Mouse (Mus musculus): ENCODE measurements around the gene Caln1. TPM values are rescaled to one million over a fixed set of nuclear protein-coding genes. Genes with fewer than 3 reads are reported as not detected.

Caln1 gene
- polyA plus RNA-seq, 1 experiment from 2014 or later = 1.2 TPM

DNA sequence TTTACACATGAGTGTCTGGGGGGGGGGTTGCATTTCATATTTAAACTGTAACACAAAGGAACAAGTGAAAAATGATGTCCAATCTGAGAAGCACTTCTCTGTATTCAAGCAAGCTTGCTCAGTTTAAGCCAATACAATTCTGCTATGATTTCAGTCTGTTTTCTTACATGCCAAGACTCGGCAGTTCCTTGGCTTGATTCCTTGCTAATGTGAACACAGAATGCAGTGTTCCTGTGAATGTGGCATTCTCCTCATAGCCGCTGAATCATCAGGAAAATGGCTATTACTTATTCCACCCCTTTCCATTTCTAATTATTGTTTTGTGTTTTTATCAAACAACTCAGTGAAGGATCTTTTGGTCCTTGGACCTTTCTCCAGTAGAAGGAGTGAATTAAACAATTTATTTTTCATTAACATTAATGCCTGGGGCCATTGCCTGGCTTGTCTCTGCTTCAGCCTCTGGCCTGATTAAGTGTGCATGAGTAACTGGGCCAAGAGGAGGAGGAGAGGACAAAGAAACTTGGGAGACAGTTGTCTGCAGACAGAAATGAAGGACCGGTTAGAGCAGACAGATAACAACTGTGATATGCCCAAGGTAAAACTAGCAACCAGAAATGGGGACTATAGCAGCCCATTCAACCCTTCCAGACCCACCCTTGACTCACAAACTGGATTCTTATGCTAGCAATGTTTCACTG lies 423.6 kb downstream of the Caln1 start:
- 95% methylated on average over 3 of the region's 3 CpGs for WGBS
- Histone ChIP-seq H3K4me1 (replicated peaks; ENCODE audit: control insufficient read depth, insufficient read depth, low read length) (no peaks in the 10 kb centered on the region), H3K27me3 (ENCODE audit: control insufficient read depth, insufficient read depth, low read length) (no peaks in the 10 kb centered on the region), H3K9me3 (ENCODE audit: control insufficient read depth, low read length) (no peaks in the 10 kb centered on the region), H3K4me2 (replicated peaks; ENCODE audit: low read depth, low read length) (no peak overlapping the region), H3K36me3 (ENCODE audit: control insufficient read depth, insufficient read depth, low read length) (no peaks in the 10 kb centered on the region), H3K4me3 (ENCODE audit: low read depth, low read length) (no peak overlapping the region), H3K27ac (ENCODE audit: low read depth, low read length) (no peak overlapping the region), H3K9ac (ENCODE audit: low read depth, low read length) (no peak overlapping the region)
- no peak for ATAC-seq (ENCODE audit: low FRiP score)
- no peak for DNase-seq (ENCODE audit: low spot score)

DNA sequence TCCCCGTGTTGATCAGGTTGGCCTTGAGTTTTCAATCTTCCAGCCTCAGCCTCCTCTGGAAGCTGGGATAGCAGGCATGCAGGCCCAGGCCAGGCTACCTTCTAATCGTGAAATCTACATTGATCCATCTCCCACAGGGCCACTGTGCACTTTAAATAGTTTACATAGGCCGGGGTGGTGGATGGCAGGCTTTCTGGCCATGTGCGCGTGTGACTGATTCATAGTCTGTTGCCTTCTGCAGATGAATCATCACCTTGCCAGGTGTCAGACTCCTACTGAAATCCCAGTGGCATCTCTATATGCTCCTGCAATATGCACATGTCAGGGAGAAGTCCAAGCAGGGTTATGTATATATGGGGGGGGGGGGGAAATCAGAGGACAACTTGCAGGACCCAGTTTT lies 428.5 kb downstream of the Caln1 start:
- Histone ChIP-seq H3K27me3 (ENCODE audit: control insufficient read depth, insufficient read depth, low read length) (no peaks in the 10 kb centered on the region), H3K4me3 (ENCODE audit: low read depth, low read length) (no peak overlapping the region), H3K9ac (ENCODE audit: low read depth, low read length) (no peak overlapping the region), H3K9me3 (ENCODE audit: control insufficient read depth, low read length) (no peaks in the 10 kb centered on the region), H3K36me3 (ENCODE audit: control insufficient read depth, insufficient read depth, low read length) (no peaks in the 10 kb centered on the region), H3K4me1 (replicated peaks; ENCODE audit: control insufficient read depth, insufficient read depth, low read length) (no peaks in the 10 kb centered on the region), H3K27ac (ENCODE audit: low read depth, low read length) (no peak overlapping the region), H3K4me2 (replicated peaks; ENCODE audit: low read depth, low read length) (no peak overlapping the region)
- DNase-seq (ENCODE audit: low spot score) = no peak
- WGBS = 85% methylated on average over 5 of the region's 5 CpGs
- no peak for ATAC-seq (ENCODE audit: low FRiP score)

DNA sequence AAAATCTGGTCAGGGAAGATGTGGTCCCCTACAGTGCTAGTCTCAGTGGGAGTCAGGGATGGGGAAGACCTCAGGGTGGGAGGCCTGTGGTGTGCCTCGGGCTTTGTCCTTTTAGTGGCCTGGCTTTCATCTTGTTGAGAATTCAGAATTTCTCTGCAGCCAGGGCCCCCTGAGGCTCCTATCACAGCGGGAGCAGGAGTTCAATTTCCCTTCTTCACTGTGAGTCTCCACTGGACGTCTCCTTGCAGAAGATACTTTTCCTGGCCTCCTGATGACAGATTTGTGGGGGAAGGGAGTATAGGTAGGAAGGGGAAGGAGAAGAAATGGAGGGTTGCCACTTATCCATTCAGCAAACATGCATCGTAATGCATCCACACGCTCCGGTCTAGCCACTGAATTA lies 441.1 kb downstream of the Caln1 start:
- H3K36me3 ChIP-seq (ENCODE audit: control insufficient read depth, insufficient read depth, low read length) = no peaks in the 10 kb centered on the region
- ATAC-seq (ENCODE audit: low FRiP score) = no peak
- H3K9me3 ChIP-seq (ENCODE audit: control insufficient read depth, low read length) = no peaks in the 10 kb centered on the region; the same call in 1 of the 2 replicates
- no peak overlapping the region for H3K9ac ChIP-seq (ENCODE audit: low read depth, low read length)
- 21% methylated on average over 6 of the region's 6 CpGs for WGBS
- no peaks in the 10 kb centered on the region for H3K27me3 ChIP-seq (ENCODE audit: control insufficient read depth, insufficient read depth, low read length)
- H3K4me3 ChIP-seq (ENCODE audit: low read depth, low read length) = no peak overlapping the region
- no peak overlapping the region for H3K27ac ChIP-seq (ENCODE audit: low read depth, low read length)
- no peak overlapping the region for H3K4me2 ChIP-seq (replicated peaks; ENCODE audit: low read depth, low read length)
- DNase-seq (ENCODE audit: low spot score) = peak; percentile 3
- no peaks in the 10 kb centered on the region for H3K4me1 ChIP-seq (replicated peaks; ENCODE audit: control insufficient read depth, insufficient read depth, low read length)

DNA sequence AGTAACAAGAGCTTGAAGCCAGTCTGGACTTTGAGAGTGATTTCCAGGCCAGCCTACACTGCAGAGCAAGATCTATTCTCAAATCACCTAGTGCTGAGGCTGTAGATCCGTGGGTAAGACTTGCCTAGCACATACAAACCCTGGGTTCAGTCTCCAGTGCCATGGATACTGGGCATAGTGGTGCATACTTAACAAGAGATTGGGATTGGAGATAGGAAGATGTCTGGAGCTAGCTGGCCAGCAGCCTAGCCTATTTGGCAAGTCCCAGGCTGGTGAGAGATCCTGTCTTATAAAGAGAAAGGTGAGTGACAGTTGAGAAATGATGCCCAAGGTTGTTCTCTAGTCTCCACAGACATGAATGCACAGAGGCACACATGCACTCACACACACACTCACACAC lies 441.6 kb downstream of the Caln1 start:
- Histone ChIP-seq H3K27ac (ENCODE audit: low read depth, low read length) (no peak overlapping the region), H3K9ac (ENCODE audit: low read depth, low read length) (no peak overlapping the region), H3K36me3 (ENCODE audit: control insufficient read depth, insufficient read depth, low read length) (no peaks in the 10 kb centered on the region), H3K9me3 (ENCODE audit: control insufficient read depth, low read length) (no peaks in the 10 kb centered on the region; the same call in 1 of the 2 replicates), H3K4me2 (replicated peaks; ENCODE audit: low read depth, low read length) (no peak overlapping the region), H3K4me1 (replicated peaks; ENCODE audit: control insufficient read depth, insufficient read depth, low read length) (no peaks in the 10 kb centered on the region), H3K4me3 (ENCODE audit: low read depth, low read length) (no peak overlapping the region), H3K27me3 (ENCODE audit: control insufficient read depth, insufficient read depth, low read length) (no peaks in the 10 kb centered on the region)
- DNase-seq (ENCODE audit: low spot score) = no peak
- WGBS = 28% methylated on average over 1 of the region's 1 CpGs
- no peak for ATAC-seq (ENCODE audit: low FRiP score)

DNA sequence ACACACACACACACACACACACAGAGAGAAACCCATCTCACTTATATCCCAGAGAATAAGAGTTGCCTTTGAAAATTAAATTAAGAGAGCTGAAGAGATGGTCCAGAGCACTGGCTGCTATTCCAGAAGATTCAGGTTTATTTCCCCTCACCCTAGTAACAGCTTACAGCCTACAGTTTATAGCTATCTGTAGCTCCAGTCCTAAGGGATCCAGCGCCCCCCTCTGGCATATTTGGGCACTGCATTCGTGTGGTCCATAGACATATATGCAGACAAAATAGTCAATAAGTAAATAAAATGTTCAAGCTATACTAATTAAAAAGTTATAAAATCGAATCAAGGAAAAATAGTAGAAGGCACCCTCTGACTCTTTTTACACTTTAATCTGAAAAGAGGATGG lies 442.0 kb downstream of the Caln1 start:
- Histone ChIP-seq H3K9me3 (ENCODE audit: control insufficient read depth, low read length) (no peaks in the 10 kb centered on the region; the same call in 1 of the 2 replicates), H3K4me3 (ENCODE audit: low read depth, low read length) (no peak overlapping the region), H3K36me3 (ENCODE audit: control insufficient read depth, insufficient read depth, low read length) (no peaks in the 10 kb centered on the region), H3K9ac (ENCODE audit: low read depth, low read length) (no peak overlapping the region), H3K4me1 (replicated peaks; ENCODE audit: control insufficient read depth, insufficient read depth, low read length) (no peaks in the 10 kb centered on the region), H3K27ac (ENCODE audit: low read depth, low read length) (no peak overlapping the region), H3K4me2 (replicated peaks; ENCODE audit: low read depth, low read length) (no peak overlapping the region), H3K27me3 (ENCODE audit: control insufficient read depth, insufficient read depth, low read length) (no peaks in the 10 kb centered on the region)
- 36% methylated on average over 3 of the region's 3 CpGs for WGBS
- ATAC-seq (ENCODE audit: low FRiP score) = no peak
- DNase-seq (ENCODE audit: low spot score) = peak; percentile 76

DNA sequence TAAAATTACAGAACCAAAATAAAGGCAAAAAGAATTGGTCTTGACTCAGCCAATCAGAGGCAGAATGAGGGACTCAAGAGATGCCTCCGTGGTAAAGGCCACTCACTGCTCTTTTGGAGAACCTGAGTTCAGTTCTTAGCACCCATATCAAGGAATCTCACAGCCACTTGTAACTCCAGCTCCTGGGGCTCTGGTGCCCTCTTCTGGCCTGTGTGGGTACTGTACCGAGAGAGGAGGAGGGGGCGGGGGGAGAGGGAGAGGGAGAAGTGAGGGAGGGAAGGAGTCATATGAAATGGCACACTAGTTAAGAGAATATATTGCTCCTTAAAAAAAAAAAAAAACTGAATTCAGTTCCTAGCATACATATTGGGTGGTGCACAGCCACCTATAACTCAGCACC lies 442.7 kb downstream of the Caln1 start:
- 84% methylated on average over 3 of the region's 3 CpGs for WGBS
- H3K4me3 ChIP-seq (ENCODE audit: low read depth, low read length) = no peak overlapping the region
- no peak overlapping the region for H3K27ac ChIP-seq (ENCODE audit: low read depth, low read length)
- H3K36me3 ChIP-seq (ENCODE audit: control insufficient read depth, insufficient read depth, low read length) = no peaks in the 10 kb centered on the region
- no peak overlapping the region for H3K9ac ChIP-seq (ENCODE audit: low read depth, low read length)
- DNase-seq (ENCODE audit: low spot score) (peak; percentile 8), ATAC-seq (ENCODE audit: low FRiP score) (no peak)
- H3K4me1 ChIP-seq (replicated peaks; ENCODE audit: control insufficient read depth, insufficient read depth, low read length) = no peaks in the 10 kb centered on the region
- no peaks in the 10 kb centered on the region for H3K27me3 ChIP-seq (ENCODE audit: control insufficient read depth, insufficient read depth, low read length)
- H3K4me2 ChIP-seq (replicated peaks; ENCODE audit: low read depth, low read length) = no peak overlapping the region
- H3K9me3 ChIP-seq (ENCODE audit: control insufficient read depth, low read length) = no peaks in the 10 kb centered on the region; the same call in 1 of the 2 replicates

DNA sequence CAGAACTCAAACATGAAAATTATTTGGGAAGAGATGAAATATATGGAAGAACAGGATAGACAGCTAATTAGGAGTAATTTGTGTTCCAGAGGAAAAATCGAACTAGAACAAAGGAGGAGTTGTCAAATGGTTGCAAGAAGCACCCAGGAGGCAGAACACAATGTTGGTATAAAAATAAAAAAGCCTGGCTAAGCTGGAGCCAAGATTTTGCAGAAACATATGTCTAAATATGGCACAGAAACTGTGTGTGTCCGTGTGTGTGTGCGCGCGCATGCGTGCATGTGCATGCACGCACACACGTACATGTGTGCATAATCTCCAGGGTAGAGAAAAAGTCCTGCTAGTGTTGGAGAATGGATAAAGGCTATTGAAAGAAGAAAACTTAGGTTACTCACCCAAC lies 443.3 kb downstream of the Caln1 start:
- 98% methylated on average over 8 of the region's 8 CpGs for WGBS
- no peak overlapping the region for H3K27ac ChIP-seq (ENCODE audit: low read depth, low read length)
- no peaks in the 10 kb centered on the region for H3K36me3 ChIP-seq (ENCODE audit: control insufficient read depth, insufficient read depth, low read length)
- DNase-seq (ENCODE audit: low spot score) (no peak), ATAC-seq (ENCODE audit: low FRiP score) (no peak)
- no peaks in the 10 kb centered on the region; the same call in 1 of the 2 replicates for H3K9me3 ChIP-seq (ENCODE audit: control insufficient read depth, low read length)
- H3K4me2 ChIP-seq (replicated peaks; ENCODE audit: low read depth, low read length) = no peak overlapping the region
- no peak overlapping the region for H3K4me3 ChIP-seq (ENCODE audit: low read depth, low read length)
- H3K4me1 ChIP-seq (replicated peaks; ENCODE audit: control insufficient read depth, insufficient read depth, low read length) = no peaks in the 10 kb centered on the region
- H3K9ac ChIP-seq (ENCODE audit: low read depth, low read length) = no peak overlapping the region
- H3K27me3 ChIP-seq (ENCODE audit: control insufficient read depth, insufficient read depth, low read length) = no peaks in the 10 kb centered on the region

DNA sequence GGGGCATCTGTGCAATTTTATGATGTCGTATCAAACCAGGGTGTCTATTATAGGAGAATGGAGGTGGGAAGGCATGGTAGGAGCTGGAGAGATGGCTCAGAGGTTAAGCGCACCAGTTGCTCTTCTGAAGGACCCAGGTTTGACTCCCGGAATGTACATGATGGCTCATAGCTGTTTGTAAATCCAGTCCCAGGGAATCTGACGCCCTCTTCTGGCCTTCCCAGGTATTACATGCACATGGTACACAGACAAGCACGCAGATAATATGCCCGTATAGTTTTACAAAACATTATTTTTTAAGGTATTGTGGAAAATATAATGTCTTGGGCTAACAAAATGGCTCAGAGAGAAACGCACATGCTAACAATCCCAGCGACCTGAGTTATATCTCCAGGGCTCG lies 443.8 kb downstream of the Caln1 start:
- no peak for ATAC-seq (ENCODE audit: low FRiP score)
- DNase-seq (ENCODE audit: low spot score) = peak; percentile 10
- Histone ChIP-seq H3K27ac (ENCODE audit: low read depth, low read length) (no peak overlapping the region), H3K4me2 (replicated peaks; ENCODE audit: low read depth, low read length) (no peak overlapping the region), H3K36me3 (ENCODE audit: control insufficient read depth, insufficient read depth, low read length) (no peaks in the 10 kb centered on the region), H3K27me3 (ENCODE audit: control insufficient read depth, insufficient read depth, low read length) (no peaks in the 10 kb centered on the region), H3K9me3 (ENCODE audit: control insufficient read depth, low read length) (no peaks in the 10 kb centered on the region; the same call in 1 of the 2 replicates), H3K4me3 (ENCODE audit: low read depth, low read length) (no peak overlapping the region), H3K9ac (ENCODE audit: low read depth, low read length) (no peak overlapping the region), H3K4me1 (replicated peaks; ENCODE audit: control insufficient read depth, insufficient read depth, low read length) (no peaks in the 10 kb centered on the region)
- WGBS = 93% methylated on average over 9 of the region's 9 CpGs

DNA sequence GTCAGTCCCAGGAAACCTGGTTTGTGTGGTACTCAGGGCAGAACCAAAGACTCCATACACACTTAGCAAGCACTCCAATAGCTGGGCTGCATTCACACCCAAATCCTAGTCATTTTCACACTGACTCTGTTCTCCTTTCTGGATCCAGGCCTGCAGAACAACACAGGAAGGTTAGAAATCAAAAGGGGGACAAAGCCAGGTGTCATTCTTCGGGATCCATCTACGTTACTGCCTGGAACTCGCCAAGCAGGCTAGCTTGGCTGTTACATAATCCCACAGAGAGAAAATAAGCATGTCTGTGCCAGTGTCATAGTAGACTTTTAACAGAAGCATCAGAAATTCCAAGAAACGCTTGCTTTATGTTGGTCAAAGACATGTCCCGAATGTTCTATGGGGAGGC lies 446.1 kb downstream of the Caln1 start:
- no peak for DNase-seq (ENCODE audit: low spot score)
- H3K36me3 ChIP-seq (ENCODE audit: control insufficient read depth, insufficient read depth, low read length) = no peaks in the 10 kb centered on the region
- H3K27ac ChIP-seq (ENCODE audit: low read depth, low read length) = no peak overlapping the region
- no peak overlapping the region for H3K4me3 ChIP-seq (ENCODE audit: low read depth, low read length)
- WGBS = 90% methylated on average over 5 of the region's 5 CpGs
- no peak overlapping the region for H3K4me2 ChIP-seq (replicated peaks; ENCODE audit: low read depth, low read length)
- H3K9me3 ChIP-seq (ENCODE audit: control insufficient read depth, low read length) = no peaks in the 10 kb centered on the region
- no peak overlapping the region for H3K9ac ChIP-seq (ENCODE audit: low read depth, low read length)
- no peak for ATAC-seq (ENCODE audit: low FRiP score)
- H3K4me1 ChIP-seq (replicated peaks; ENCODE audit: control insufficient read depth, insufficient read depth, low read length) = no peaks in the 10 kb centered on the region
- H3K27me3 ChIP-seq (ENCODE audit: control insufficient read depth, insufficient read depth, low read length) = no peaks in the 10 kb centered on the region
